Mouse (Mus musculus) stomach, postnatal 0 days (tissue): ENCODE data around the gene Cct3.

ENCODE experiments used
- CTCF ChIP-seq: IDR thresholded peaks from 2 replicates; pipeline ENCODE4 v1.5.1; 2016; ENCODE audit warnings: antibody characterized with exemption, low read depth, mild to moderate bottlenecking, moderate library complexity
- EP300 ChIP-seq: optimal IDR thresholded peaks from 2 replicates; pipeline ENCODE3; 2016; ENCODE audit warnings: antibody characterized with exemption

DNA sequence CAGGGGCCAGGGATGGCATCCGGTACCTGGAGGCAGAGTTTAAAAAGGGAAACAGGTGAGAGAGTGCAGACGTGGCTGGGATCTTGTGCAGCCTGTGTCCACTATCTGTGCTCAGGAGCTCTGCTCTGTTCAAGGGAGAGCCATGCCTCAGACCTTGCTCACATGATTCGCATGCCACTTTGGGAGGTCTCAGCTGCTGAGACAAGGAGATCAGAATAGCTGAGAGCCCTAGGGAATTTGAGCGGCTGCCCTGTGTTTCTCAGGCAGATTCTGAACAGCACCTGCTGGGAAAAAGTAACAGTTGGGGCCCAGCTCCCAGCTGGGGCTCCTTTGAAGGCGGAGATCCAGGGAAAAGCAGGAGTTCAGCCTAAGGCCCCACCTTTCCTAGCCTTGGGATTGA, 62.7 kb downstream of the Cct3 start:
- TF ChIP-seq CTCF (no peak), EP300 (no peak)
